Mouse (Mus musculus) kidney, adult 9 months (tissue): ENCODE results near the gene Rangrf.
"Not testable (repeated sequence)": the region's sequence is repeated elsewhere in the genome, so short reads cannot be mapped to it uniquely, and the experiment has no call there.

Experiments
- DNase-seq: peaks from one replicate; pipeline ENCODE4 v3.0.0; 2022

The Rangrf gene

DNA sequence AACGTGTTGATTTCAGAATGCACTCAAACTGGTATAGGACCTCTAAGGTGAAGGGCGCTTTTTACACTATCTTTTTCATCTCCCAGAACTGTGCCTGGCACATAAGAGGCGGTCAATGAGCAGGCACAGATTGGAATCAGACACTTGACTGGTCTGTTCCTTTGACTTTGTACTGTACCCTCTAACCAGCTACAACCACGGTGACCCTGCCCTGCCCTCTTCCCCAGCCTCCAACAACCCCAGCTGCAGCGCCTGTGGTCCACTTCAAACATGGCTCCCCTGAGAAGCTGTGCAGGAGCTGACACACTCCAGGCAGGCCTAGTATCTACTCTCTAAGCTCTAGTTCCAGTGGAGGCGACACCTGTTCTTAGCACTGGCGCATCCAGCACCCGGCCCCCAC, 32.3 kb downstream of the Rangrf start:
- DNase-seq, result peak; percentile 80

DNA sequence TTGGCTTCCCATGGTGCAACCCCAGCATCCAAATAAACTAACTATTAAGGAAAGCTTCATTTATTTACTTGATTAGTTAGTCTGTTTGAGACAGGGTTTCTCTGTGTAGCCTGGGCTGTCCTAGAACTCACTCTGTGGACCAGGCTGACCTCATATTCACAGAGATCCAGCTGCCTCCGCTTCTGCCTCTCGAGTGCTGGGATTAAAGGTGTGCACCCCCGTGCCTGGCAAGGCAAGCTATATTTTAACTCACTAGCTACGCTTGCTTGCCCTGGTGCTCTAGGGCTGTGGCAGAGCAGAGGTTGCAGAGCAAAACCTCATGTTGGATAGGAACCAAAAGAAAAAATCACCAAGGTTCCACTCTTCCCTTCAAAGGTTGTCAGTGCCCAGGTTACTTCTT, 34.5 kb downstream of the Rangrf start:
- peak; percentile 95 for DNase-seq

DNA sequence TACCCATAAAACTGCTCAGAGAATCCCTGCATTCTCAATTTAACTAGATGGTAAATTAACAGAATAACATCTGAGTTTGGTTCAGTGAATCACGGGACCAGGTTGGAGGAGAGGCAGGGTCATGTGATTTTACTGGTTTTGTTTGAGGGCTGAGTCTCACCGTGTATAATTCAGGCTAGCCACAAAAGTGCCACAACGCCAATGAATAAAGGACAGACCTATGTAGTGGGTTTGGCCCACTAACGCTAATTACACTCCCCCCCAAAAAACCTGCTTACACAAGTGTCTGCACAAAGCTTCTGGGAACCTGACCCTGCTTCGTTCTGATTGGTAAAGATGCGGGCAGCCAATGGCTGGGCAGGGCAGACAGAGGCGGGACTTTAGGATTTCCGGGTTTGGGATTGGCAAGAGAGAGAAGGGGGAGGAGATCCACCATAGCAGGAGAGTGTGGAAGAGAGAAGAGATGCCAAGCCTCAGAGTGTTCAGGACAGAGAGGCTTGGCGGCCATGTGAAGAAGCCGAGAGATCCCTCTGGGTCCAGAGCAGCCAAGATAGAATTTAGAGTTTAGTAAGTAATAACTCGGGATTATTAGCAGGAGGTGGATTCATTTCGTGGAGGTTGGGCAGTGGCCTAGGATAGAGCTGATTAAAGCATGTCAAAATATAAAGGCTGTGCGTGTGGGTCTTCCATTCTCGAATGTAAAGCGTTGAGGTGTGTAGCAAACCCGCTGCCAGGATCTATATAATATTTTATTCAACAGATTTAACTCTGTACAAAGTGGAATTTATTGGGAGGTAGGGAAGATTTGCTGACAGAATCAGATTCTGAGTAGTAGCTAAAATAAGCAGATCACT, 35.3 kb downstream of the Rangrf start:
- peak; percentile 97 for DNase-seq

DNA sequence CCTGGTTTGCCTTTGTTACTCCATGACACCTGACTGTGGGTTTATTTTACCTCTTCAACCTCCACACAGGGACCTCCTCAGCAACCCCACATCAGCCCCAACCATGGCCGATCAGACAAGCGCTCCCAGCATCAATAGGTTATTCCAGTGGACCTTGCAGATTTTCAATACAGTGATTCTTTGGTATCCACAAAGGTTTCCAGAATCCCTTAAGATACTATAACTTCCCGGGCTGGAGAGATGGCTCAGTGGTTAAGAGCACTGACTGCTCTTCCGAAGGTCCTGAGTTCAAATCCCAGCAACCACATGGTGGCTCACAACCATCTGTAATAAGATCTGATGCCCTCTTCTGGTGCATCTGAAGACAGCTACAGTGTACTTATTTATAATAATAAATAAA, 38.0 kb downstream of the Rangrf start:
- not testable (repeated sequence) for DNase-seq

DNA sequence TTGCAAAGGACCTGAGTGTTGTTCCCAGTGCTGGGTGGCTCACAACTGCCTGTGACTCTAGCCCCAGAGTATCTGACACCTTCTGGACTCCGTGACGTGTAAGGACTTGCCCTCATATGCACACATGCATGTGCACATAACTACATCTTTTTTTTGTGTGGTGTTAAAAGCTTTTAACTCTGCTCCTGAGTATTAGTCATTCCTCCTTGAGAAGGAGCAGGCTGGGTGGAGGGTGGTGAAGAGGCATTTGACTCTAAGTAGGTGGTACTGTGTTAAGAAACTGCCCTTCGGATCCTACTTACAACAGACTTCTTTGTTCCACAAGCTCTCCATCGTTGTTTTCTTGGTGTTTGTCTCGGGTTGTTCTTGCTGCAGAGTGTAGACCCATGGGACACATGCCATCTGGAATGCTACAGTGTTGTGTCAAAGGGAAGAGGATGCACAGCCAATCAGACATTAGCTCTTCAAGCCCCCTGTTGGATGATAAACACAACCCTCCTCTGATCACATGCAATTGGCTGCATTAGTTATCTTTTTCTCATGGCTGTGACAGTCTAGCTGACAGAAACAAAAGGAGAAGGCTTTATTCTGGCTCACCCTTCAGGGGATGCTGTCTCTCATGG, 41.0 kb downstream of the Rangrf start:
- DNase-seq, result no peak

DNA sequence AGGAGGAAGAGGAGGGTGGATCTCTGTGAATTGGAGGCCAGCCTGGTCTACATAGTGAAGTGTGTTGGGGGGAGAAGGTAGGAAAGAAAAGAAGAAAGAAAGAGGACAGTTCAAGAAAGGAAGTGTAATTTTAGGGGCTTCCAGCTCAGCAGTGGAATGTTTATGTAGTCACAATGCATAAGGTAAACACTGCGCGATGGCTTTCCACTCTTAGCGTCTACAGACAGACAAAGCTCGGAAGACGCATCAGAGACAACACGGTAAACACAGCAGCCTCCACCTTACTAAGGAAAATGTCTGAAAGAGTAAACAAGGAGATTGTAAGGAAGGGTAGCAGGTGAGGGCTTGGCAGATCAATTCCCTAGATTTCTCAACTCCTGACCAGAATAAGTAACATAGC, 45.0 kb downstream of the Rangrf start:
- no peak for DNase-seq

DNA sequence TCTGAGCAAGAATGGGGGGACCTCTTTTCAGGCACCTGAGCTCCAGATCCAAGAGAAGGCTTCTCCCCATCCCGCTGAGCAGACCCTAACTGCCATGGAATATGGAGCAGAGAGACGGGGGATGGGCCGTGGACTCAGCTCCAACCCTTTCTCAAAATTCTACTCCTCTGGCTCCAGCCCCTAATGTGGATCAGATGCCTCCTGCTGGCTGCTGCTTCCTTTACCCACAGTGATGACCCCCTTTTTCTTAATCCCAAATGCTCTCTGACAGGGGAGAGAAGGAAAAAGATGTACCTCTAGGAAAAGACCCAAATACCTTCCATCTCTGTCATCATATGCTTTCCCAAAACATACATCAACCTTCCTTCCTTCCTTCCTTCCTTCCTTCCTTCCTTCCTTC, 48.0 kb downstream of the Rangrf start, which contains the start of gene Odf4:
Odf4 (minus strand) TSS at position 101 of the 400 bp plus-strand sequence.
- no peak for DNase-seq

DNA sequence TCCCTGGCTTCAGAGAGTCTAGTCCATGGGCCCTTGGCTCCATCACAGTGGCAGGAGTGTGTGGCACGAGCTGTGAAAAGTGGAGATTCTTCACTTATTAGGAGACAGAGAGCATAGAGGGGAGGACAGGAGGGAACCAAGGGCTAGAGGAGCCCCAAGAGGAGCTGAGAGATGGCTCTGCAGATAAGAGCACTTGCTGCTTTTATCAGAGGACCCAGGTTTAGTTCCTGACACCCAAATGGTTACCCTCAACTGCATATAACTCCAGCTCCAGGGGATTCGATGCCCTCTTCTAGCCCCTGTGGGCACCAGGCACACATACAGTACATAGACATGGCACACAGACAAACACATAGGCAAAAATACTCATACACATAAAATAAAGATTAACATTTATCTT, 50.2 kb downstream of the Rangrf start:
- no peak for DNase-seq

DNA sequence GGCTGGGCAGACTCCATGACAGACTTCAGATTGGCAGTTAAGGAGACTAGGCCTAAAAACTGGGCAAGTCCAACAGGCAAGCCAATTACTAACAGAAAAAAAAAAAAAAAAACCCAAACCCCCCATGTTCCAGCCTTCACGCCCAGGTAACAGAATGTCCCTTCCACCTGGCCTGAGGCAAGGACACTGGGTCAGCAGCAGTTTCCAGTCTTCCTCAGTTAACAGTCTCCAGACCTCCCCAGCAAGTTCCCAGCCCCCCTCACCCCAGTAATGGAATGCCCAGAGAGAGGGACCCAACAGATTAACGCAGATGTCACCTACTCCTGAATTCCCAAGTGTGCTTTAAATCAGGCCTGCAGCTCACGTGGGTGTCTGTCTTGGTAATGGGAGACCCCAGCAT, 51.8 kb downstream of the Rangrf start:
- peak; percentile 57 for DNase-seq
